ENCODE assay signal across 8 mouse cellular contexts in genomic region chr13:110280563-110281144, GRCm38 (mm10). TPM values are rescaled to one million over a fixed set of nuclear protein-coding genes. Genes with fewer than 3 reads are reported as not detected.
DNase-seq lines count a peak whose midpoint lies in the region; ATAC-seq and TF ChIP-seq lines count a peak whose summit lies in the region.

Rab3c (minus strand) TSS chr13:110280996.

- 0 out of 2 replicates have a peak, but pooled peaks cover 1% of the 10 kb centered on the region for H3K27me3 ChIP-seq in ES-Bruce4 (ENCODE audit: control insufficient read depth, insufficient read depth, low read length, poor library complexity, severe bottlenecking)
- H3K27me3 ChIP-seq in intestine, embryonic 16.5 days (replicated peaks; ENCODE audit: control insufficient read depth, insufficient read depth, low read length) = peaks cover 7% of the 10 kb centered on the region; the same call in 1 of the 2 replicates
- H3K27me3 ChIP-seq in lung, embryonic 15.5 days = peaks cover 6% of the 10 kb centered on the region

- peak; percentile 6 to 38 for DNase-seq in adrenal gland, adult (ENCODE audit: inconsistent age in 2 of 2, low spot score in 1 of 2)
- peak; percentile 8 for DNase-seq in embryo, embryonic 9.5 days (ENCODE audit: extremely low spot score)
- DNase-seq in retina, postnatal 7 days (ENCODE audit: low read depth, low spot score) = peak; percentile 14
- no peak for DNase-seq in thymus, postnatal 0 days (ENCODE audit: low spot score)
- DNase-seq in right cerebral cortex, adult 18-20 months = no peak

- under 1% methylated on average over 20 of the region's 20 CpGs for WGBS in intestine, embryonic 16.5 days
- WGBS in lung, embryonic 15.5 days = under 1% methylated on average over 20 of the region's 20 CpGs

- no peak for TF ChIP-seq CTCF in ES-Bruce4 (IDR thresholded peaks at IDR 0.05; ENCODE audit: low read depth, low read length)

- peak within 1 kb of the TSS; percentile 83 for H3K4me2 ChIP-seq in intestine, embryonic 16.5 days (ENCODE audit: low read depth, low read length)
- peak within 1 kb of the TSS; percentile 86 for H3K4me2 ChIP-seq in lung, embryonic 15.5 days

- 0 out of 2 replicates have a peak within 1 kb of the TSS, but pooled peaks have one; percentile 42 for H3K9ac ChIP-seq in ES-Bruce4 (ENCODE audit: low read depth, poor library complexity, severe bottlenecking)
- H3K9ac ChIP-seq in intestine, embryonic 16.5 days (ENCODE audit: low read depth, low read length) = no peak within 1 kb of the TSS
- 0 out of 2 replicates have a peak within 1 kb of the TSS, but pooled peaks have one; percentile 1 for H3K9ac ChIP-seq in lung, embryonic 15.5 days

- H3K9me3 ChIP-seq in ES-Bruce4 (replicated peaks; ENCODE audit: control insufficient read depth, insufficient read depth, low read length, poor library complexity, severe bottlenecking) = 0 out of 2 replicates have a peak, but pooled peaks cover 3% of the 10 kb centered on the region
- no peaks in the 10 kb centered on the region for H3K9me3 ChIP-seq in intestine, embryonic 16.5 days (ENCODE audit: control insufficient read depth, low read length)
- no peaks in the 10 kb centered on the region for H3K9me3 ChIP-seq in lung, embryonic 15.5 days

- H3K36me3 ChIP-seq in ES-Bruce4 (ENCODE audit: control insufficient read depth, insufficient read depth, low read length, poor library complexity, severe bottlenecking) = no peaks in the 10 kb centered on the region
- H3K36me3 ChIP-seq in intestine, embryonic 16.5 days (ENCODE audit: control insufficient read depth, insufficient read depth, low read length) = no peaks in the 10 kb centered on the region
- H3K36me3 ChIP-seq in lung, embryonic 15.5 days = no peaks in the 10 kb centered on the region

- no peak within 1 kb of the TSS for H3K27ac ChIP-seq in ES-Bruce4 (ENCODE audit: insufficient read depth, low read length)
- H3K27ac ChIP-seq in intestine, embryonic 16.5 days (ENCODE audit: low read length) = no peak within 1 kb of the TSS
- peak within 1 kb of the TSS; percentile 77 for H3K27ac ChIP-seq in lung, embryonic 15.5 days

- no peak for TF ChIP-seq EP300 in ES-Bruce4 (IDR thresholded peaks at IDR 0.05; ENCODE audit: insufficient read depth, low read depth, low read length)

- peak; percentile 68 for ATAC-seq in intestine, embryonic 16.5 days
- ATAC-seq in lung, embryonic 15.5 days (ENCODE audit: borderline replicate concordance, extremely low read depth, low FRiP score, low TSS enrichment) = peak; percentile 56

- peak within 1 kb of the TSS; percentile 69 for H3K4me3 ChIP-seq in ES-Bruce4 (ENCODE audit: low read depth, low read length)
- H3K4me3 ChIP-seq in intestine, embryonic 16.5 days (ENCODE audit: low read length) = peak within 1 kb of the TSS; percentile 50
- peak within 1 kb of the TSS; percentile 42 for H3K4me3 ChIP-seq in lung, embryonic 15.5 days

- H3K4me1 ChIP-seq in ES-Bruce4 (ENCODE audit: control insufficient read depth, insufficient read depth, low read length) = no peaks in the 10 kb centered on the region
- peaks cover 9% of the 10 kb centered on the region for H3K4me1 ChIP-seq in intestine, embryonic 16.5 days (ENCODE audit: control insufficient read depth, insufficient read depth, low read length)
- H3K4me1 ChIP-seq in lung, embryonic 15.5 days = peaks cover 9% of the 10 kb centered on the region

- no peak for TF ChIP-seq POLR2A in ES-Bruce4 (IDR thresholded peaks at IDR 0.05; ENCODE audit: insufficient read depth, low read length)

RNA-seq across cellular contexts. Expression of gene Rab3c, which starts in this region (rescaled TPM):
- polyA plus RNA-seq in ES-Bruce4 (2011; ENCODE audit: insufficient read depth, insufficient read length, low read depth, missing spikeins) = 0.37 TPM in 1 of 2 replicates, not detected in the other
- 4.1 and 5.2 TPM in 2 replicates for polyA plus RNA-seq in intestine, embryonic 16.5 days (2015; fragmentation: Nextera tagmentation; extraction: Ambion mirVana)
- 2.4 and 2.5 TPM in 2 replicates for polyA plus RNA-seq in lung, embryonic 15.5 days (2015; fragmentation: Nextera tagmentation; extraction: Ambion mirVana)
- polyA plus RNA-seq in thymus, postnatal 0 days (2015; fragmentation: Nextera tagmentation; extraction: Ambion mirVana) = not detected in 2 replicates

Comparison
In these comparisons a context has a peak if more than half of its experiments do, and no peak if none do; other contexts are left out.
1. DNase-seq: peak in adrenal gland, adult (2 of 2), embryo, embryonic 9.5 days (single experiment) and retina, postnatal 7 days (single experiment); none in thymus, postnatal 0 days (single experiment) and right cerebral cortex, adult 18-20 months (single experiment).
2. Peak in every context shown above with its lines, with median percentiles within 50 percentile points of each other: H3K4me3 ChIP-seq.